Mouse (Mus musculus) cerebellum, adult 2 months (tissue): ENCODE measurements around the gene Crim1.

Experiments used
- CTCF ChIP-seq: fragments of 200-500 bp; IDR thresholded peaks from 2 replicates; pipeline ENCODE4 v1.5.1; 2011; ENCODE audit warnings: low read depth, mild to moderate bottlenecking, control low read depth, low read length, moderate library complexity, borderline replicate concordance; ENCODE audit not compliant: insufficient read depth
- POLR2A ChIP-seq: fragments of 200-500 bp; IDR thresholded peaks from 2 replicates; pipeline ENCODE4 v1.6.1; 2011; ENCODE audit warnings: low read length, control low read depth, borderline replicate concordance; ENCODE audit not compliant: insufficient read depth

DNA sequence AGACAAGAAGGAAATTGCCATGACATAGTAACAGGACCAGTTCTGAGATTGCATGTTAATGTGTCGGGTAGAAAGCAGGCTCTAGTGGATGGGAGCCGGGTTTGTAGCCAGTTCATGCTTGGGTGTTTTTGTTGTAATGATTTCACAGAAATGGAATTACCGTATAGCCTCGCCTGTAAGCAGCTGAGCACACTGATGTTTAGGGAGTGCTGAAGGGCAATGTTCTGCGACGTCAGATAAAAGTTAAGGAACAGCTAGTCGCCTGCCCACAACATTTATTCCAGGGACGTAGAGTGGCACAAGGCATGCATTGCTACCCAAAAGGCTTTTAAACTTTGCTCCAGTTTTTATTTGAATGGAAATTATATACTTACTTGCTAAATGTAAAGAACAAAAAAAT lies 131.4 kb downstream of the Crim1 start:
- TF ChIP-seq CTCF (no peak), POLR2A (no peak)
